Mouse (Mus musculus): ENCODE measurements around the gene C3. TPM values are rescaled to one million over a fixed set of nuclear protein-coding genes. Genes with fewer than 3 reads are reported as not detected.
A peak's percentile ranks its signal among the peaks of the same experiment; 100 is the strongest.

The C3 gene
- polyA plus RNA-seq, 1 experiment from 2014 or later: 0.68 TPM

DNA sequence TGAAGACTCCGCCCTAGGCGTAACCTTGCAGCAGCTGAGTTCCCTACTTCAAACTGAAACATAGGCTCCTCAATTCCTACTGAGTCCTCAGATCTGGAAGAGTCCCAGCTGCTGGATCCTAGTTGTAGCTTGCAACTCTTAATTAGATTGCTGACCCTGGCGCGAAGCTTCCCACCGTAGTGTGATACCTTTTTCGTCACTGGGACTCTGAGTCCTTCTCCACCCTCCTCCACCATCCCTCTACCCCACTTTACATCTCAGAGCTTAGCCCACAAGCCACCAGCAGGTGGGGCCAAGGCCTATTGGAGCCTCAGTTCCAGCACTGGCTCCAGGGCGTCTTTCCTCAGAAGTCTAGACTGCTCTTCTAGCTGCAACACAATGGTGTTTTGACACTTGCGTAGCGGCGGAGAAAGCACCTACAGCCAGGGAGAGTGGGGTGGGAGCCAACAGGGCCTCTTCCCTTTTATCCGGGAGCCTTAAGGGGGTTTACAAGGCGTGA lies 20.3 kb upstream of the C3 start, which contains the start of gene Gpr108:
Gpr108 (minus strand) TSS at position 246 of the 499 bp plus-strand sequence.
- WGBS: under 1% methylated on average over 12 of the region's 12 CpGs
- peak within 1 kb of the TSS; percentile 62 for H3K4me3 ChIP-seq
- H3K36me3 ChIP-seq: peaks cover 7% of the 10 kb centered on the region
- H3K4me2 ChIP-seq (replicated peaks): peak within 1 kb of the TSS; percentile 93
- H3K27me3 ChIP-seq (replicated peaks): no peaks in the 10 kb centered on the region
- peak; percentile 64 for ATAC-seq (ENCODE audit: low FRiP score, low read depth)
- H3K9me3 ChIP-seq: no peaks in the 10 kb centered on the region
- peaks cover 31% of the 10 kb centered on the region for H3K4me1 ChIP-seq
- peak within 1 kb of the TSS; percentile 70 for H3K9ac ChIP-seq
- H3K27ac ChIP-seq: peak within 1 kb of the TSS; percentile 92

DNA sequence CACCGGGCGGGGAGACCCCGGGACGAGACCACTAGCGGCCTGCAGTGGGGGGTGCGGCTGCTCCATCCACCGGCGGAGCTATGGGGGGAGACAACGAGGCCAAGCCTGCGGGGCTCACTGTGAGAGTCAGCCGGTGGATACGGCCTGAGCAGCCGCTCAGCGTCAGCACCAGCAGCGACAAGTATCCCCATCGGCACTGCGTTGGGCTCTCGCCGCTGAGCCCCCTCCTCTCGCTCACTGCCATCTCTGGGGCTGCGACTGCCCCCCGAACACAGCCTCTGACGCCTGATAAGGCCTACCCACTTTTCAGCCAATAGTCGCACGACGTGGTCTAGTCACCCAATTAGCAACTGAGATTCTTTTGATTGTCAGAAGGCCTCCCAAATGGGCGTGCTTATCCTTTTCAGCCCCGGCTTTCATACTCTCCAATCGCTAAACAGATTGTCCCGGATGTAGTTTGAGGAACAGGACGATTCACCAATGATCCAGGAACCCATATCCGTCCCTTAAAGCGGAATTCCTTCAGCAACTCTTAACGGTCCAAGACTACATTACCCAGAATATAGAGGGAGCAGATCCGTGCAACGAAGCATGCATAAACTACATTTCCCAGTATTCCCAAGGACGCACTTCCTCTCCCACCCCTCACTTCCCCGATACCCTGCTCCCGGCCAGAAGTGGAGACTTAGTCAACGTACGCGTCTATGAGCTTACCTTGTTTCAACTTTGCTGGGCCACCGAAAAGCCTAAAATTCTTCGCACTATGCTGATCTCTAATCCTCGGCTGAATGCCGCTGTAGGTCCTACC lies 19.7 kb upstream of the C3 start:
- peak overlapping the region; percentile 92 for H3K27ac ChIP-seq
- peak; percentile 93 for ATAC-seq (ENCODE audit: low FRiP score, low read depth)
- H3K36me3 ChIP-seq: peaks cover 10% of the 10 kb centered on the region

DNA sequence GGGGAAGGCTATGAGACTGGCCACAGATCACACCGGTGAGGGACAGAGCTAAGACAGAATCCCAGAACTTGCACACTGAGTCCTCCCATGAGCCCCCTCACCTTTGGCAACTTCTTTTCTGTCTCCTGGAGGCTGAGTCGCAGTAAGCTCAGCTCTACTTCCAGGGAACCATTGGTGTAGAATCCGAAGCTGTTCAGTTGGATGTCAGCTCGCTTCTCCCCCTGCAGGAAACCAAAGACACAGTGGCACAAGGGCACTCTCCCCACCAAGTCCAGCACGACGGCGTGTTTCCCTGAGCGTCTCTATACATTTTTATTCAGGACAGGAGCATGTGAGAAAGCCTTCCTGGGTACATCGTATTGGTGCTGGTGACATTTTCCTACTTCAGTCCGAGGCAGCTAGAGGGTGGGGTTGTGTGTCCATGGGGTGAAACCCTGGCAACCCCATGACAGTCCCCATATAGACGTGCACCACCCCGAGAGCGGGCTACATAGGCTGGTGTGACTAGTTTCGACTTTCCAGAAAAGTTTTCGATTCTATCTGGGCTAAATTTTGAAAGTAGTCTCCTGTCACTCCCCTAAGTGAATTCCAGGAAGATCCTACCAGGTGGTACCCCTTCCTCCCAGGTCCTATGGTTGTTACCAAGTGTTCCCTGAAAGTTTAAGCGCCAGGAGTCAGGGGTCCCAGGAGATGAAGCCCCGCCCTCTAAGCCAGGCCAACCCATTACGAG lies 18.9 kb upstream of the C3 start:
- Histone ChIP-seq H3K27me3 (replicated peaks) (no peaks in the 10 kb centered on the region), H3K9ac (peak overlapping the region; percentile 70), H3K4me2 (replicated peaks) (peak overlapping the region; percentile 77), H3K36me3 (peaks cover 17% of the 10 kb centered on the region), H3K4me3 (peak overlapping the region; percentile 57), H3K4me1 (peaks cover 31% of the 10 kb centered on the region), H3K9me3 (no peaks in the 10 kb centered on the region), H3K27ac (peak overlapping the region; percentile 92)
- peak; percentile 0 for ATAC-seq (ENCODE audit: low FRiP score, low read depth)
- 4% methylated on average over 18 of the region's 18 CpGs for WGBS

More for the DNA sequence above, 19.7 kb upstream of the C3 start:
- under 1% methylated on average over 46 of the region's 46 CpGs for WGBS
- H3K4me3 ChIP-seq: peak overlapping the region; percentile 57
- peaks cover 31% of the 10 kb centered on the region for H3K4me1 ChIP-seq
- no peaks in the 10 kb centered on the region for H3K9me3 ChIP-seq
- H3K9ac ChIP-seq: peak overlapping the region; percentile 70
- H3K4me2 ChIP-seq (replicated peaks): peak overlapping the region; percentile 93
- no peaks in the 10 kb centered on the region for H3K27me3 ChIP-seq (replicated peaks)

DNA sequence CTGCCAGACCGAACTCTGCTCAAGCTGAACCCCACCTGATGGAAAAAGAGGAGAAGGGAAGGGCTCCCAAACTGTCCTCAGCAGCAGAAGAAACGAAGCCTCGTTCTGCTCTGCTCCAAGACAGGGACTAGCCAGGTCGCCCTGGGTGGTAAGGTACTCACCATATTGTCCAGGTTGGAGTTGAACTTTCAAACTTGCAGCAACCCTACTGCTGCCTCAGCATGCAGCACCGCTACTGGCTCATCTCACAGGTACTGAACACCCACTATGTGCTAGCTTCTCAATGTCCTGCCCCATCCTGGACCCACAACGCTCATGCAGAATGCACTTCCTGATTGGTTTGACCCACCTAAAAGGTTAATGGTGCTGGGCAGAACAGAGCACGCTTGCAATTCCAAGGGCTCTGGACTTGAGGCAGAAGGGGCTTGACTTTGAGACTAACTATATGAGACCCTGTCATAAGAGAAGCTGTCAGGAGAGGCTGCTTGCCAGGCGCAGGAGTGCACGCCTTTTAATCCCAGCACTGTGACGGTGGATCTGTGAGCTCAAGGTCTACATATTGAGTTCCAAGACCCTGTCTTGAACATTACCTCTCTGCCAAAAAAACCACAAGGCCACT lies 17.5 kb upstream of the C3 start:
- no peak overlapping the region for H3K9ac ChIP-seq
- H3K4me2 ChIP-seq (replicated peaks): no peak overlapping the region
- peaks cover 21% of the 10 kb centered on the region for H3K36me3 ChIP-seq
- WGBS: 92% methylated on average over 10 of the region's 10 CpGs
- H3K4me3 ChIP-seq: no peak overlapping the region
- no peak overlapping the region for H3K27ac ChIP-seq
- no peaks in the 10 kb centered on the region for H3K27me3 ChIP-seq (replicated peaks)
- no peak for ATAC-seq (ENCODE audit: low FRiP score, low read depth)
- H3K4me1 ChIP-seq: peaks cover 23% of the 10 kb centered on the region
- H3K9me3 ChIP-seq: peaks cover 3% of the 10 kb centered on the region; the same call in 1 of the 2 replicates

DNA sequence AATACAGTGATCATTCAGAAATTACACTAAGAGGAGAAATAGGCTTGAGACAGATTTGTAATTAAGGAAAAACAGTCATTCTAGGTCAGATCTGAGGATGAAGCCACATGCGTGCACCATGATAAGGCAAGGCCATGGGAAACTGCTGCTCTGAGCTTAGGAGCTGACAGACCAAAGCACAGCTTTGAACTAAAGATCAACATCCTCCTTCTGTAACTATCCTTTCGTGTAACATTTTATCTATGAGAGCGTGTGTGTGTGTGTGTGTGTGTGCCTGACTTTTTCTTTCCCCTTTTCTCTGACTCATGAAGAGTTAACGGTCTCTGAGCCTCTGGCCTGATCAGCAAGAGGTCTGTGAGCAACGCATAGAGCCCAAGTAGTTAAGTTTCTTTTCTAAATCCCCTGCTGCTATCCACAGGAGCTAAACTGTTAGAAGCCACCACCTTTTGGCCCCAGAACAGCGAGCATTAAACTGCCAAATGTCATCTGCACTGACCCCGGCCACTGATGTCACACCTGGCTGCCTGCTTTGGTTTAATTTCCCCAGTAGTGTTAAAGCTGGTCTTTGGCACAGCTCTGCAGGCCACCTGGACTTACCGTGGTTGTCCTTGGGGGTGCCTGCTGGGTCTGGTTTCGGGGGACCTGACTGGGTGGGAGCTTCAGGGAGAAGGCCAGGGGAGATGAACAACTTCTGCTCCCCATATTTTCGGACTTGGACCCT lies 15.9 kb upstream of the C3 start:
- H3K9me3 ChIP-seq: peaks cover 3% of the 10 kb centered on the region; the same call in 1 of the 2 replicates
- no peak overlapping the region for H3K27ac ChIP-seq
- H3K36me3 ChIP-seq: peaks cover 21% of the 10 kb centered on the region
- 0 out of 2 replicates have a peak overlapping the region, but pooled peaks have one; percentile 13 for H3K9ac ChIP-seq
- ATAC-seq (ENCODE audit: low FRiP score, low read depth): no peak
- no peaks in the 10 kb centered on the region for H3K27me3 ChIP-seq (replicated peaks)
- no peak overlapping the region for H3K4me2 ChIP-seq (replicated peaks)
- WGBS: 78% methylated on average over 10 of the region's 10 CpGs
- peaks cover 12% of the 10 kb centered on the region for H3K4me1 ChIP-seq
- H3K4me3 ChIP-seq: no peak overlapping the region

DNA sequence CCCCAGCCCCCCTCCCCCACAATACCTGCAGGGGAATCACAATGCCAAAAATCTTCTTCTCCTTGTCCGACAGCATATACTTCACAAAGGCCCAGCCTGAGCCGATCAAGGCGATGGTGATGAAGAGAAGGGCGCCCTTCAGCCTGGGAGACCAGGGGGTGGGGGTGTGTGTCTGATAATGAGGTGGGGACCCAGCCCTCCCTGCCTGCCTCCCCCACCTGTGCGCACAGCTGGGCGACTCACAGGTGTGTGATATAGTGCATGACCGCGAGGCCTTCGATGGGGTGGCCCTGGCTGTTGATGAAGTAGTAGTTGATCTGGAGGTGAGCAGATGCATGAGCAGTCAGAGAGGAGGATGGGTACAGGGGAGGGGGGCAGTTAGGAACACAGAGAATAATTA lies 9.2 kb upstream of the C3 start:
- peaks cover 3% of the 10 kb centered on the region; the same call in 1 of the 2 replicates for H3K9me3 ChIP-seq
- WGBS: 93% methylated on average over 9 of the region's 9 CpGs
- no peak overlapping the region for H3K27ac ChIP-seq
- peaks cover 48% of the 10 kb centered on the region for H3K36me3 ChIP-seq
- no peaks in the 10 kb centered on the region for H3K4me1 ChIP-seq
- H3K27me3 ChIP-seq (replicated peaks): no peaks in the 10 kb centered on the region
- no peak for ATAC-seq (ENCODE audit: low FRiP score, low read depth)
- no peak overlapping the region for H3K4me2 ChIP-seq (replicated peaks)
- H3K4me3 ChIP-seq: no peak overlapping the region
- no peak overlapping the region for H3K9ac ChIP-seq

DNA sequence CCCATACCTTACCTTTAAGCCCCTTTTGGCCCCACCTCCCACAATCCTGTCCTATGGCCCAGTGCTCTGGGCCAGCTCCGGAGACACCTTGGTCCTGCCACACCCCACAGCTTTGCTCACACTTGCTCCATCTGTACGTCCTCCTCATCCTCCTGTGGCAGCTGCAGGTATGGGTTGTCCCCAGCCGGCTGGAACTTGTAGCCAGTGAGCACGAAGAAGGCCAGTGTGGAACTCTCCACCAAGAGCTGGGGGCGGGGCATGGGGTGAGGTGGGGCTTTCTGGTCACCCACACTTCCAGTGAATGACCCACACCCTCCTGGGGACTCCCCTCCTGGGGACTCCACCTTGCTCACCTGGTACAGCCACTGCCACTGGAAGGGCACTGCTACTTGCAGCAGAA lies 7.9 kb upstream of the C3 start:
- Histone ChIP-seq H3K4me1 (no peaks in the 10 kb centered on the region), H3K4me2 (replicated peaks) (no peak overlapping the region), H3K9me3 (no peaks in the 10 kb centered on the region), H3K4me3 (no peak overlapping the region), H3K27ac (no peak overlapping the region), H3K9ac (no peak overlapping the region), H3K36me3 (peaks cover 41% of the 10 kb centered on the region), H3K27me3 (replicated peaks) (no peaks in the 10 kb centered on the region)
- no peak for ATAC-seq (ENCODE audit: low FRiP score, low read depth)
- WGBS: 92% methylated on average over 5 of the region's 5 CpGs

DNA sequence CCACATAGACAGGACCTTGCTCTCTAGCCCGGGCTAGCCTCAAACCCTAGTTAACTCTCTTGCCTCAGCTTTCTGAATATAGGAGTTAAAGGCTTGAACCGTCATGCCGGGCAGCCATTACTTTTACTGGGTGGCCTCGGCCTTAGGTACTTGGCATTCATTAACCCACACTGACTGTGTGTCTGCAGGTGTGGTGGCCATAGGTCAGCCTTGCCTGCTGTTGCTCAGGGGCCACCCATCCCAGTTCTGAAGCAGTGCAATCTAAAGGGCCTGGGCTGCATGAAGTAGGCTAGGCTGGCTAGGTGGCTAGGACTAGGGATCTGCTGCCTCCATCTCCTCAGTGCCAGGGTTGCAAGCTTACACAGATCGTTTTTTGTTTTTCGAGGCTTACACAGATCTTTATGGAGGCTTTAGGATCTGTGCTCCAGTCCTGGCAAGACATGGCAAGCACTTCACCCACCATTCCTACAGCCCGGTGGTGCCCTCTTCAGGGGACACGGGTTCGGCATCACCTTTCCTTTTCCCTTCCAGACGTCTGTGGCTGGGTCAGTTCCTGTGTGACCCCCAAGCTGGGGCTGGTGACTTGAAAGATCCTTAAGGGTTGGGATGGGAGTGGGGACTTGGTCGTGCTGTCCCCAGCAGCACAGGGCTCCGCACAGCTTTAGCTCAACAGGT lies 6.5 kb upstream of the C3 start:
- Histone ChIP-seq H3K36me3 (peaks cover 41% of the 10 kb centered on the region), H3K27ac (no peak overlapping the region), H3K27me3 (replicated peaks) (no peaks in the 10 kb centered on the region), H3K4me3 (no peak overlapping the region), H3K9ac (no peak overlapping the region), H3K4me1 (no peaks in the 10 kb centered on the region), H3K4me2 (replicated peaks) (no peak overlapping the region), H3K9me3 (no peaks in the 10 kb centered on the region)
- WGBS: 87% methylated on average over 12 of the region's 12 CpGs
- ATAC-seq (ENCODE audit: low FRiP score, low read depth): no peak

DNA sequence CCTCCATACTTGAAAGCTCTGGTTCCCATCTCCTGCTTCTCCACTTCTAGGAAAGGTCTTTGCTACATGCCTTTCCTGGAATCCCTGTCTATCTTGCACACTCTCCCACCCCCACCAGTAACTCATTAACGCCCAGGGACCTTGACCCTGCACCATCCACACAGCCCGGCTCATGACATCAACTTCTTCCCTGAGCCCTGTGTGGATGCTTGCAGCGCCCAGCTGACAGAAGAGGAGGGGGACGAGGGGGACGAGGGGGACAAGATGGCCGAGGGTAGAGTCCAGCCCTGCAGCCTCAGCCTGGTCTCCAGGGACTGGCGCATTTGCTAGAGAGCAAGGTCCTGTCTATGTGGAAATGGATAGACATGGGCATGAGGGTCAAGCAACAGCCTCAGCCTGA lies 5.1 kb upstream of the C3 start:
- ATAC-seq (ENCODE audit: low FRiP score, low read depth): no peak

DNA sequence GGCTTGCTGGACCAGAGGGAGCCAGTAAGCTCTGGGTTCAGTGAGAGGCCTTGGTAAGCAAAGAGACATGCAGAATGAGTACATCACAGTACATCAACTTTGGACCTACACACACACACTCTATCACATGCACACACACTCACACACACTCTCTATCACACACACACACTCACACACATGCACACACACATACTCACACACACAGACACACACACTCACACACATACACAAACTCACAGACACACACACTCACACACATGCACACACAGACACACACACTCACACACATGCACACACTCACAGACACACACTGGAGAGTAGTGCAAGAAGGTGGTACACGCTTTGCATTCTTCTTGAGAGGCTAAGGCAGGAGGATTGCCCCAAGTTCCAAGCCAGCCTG lies 4.3 kb upstream of the C3 start:
- no peak overlapping the region for H3K27ac ChIP-seq
- no peaks in the 10 kb centered on the region for H3K4me1 ChIP-seq
- peaks cover 30% of the 10 kb centered on the region for H3K36me3 ChIP-seq
- no peak for ATAC-seq (ENCODE audit: low FRiP score, low read depth)
- H3K9me3 ChIP-seq: no peaks in the 10 kb centered on the region
- no peak overlapping the region for H3K4me2 ChIP-seq (replicated peaks)
- 75% methylated on average over 1 of the region's 1 CpGs for WGBS
- H3K9ac ChIP-seq: no peak overlapping the region
- H3K27me3 ChIP-seq (replicated peaks): no peaks in the 10 kb centered on the region
- H3K4me3 ChIP-seq: no peak overlapping the region

More for the DNA sequence above, 5.1 kb upstream of the C3 start:
- WGBS: 54% methylated on average over 7 of the region's 7 CpGs
- no peaks in the 10 kb centered on the region for H3K27me3 ChIP-seq (replicated peaks)
- no peak overlapping the region for H3K4me2 ChIP-seq (replicated peaks)
- H3K4me1 ChIP-seq: no peaks in the 10 kb centered on the region
- H3K4me3 ChIP-seq: no peak overlapping the region
- H3K9me3 ChIP-seq: no peaks in the 10 kb centered on the region
- H3K9ac ChIP-seq: no peak overlapping the region
- no peak overlapping the region for H3K27ac ChIP-seq
- peaks cover 37% of the 10 kb centered on the region for H3K36me3 ChIP-seq

DNA sequence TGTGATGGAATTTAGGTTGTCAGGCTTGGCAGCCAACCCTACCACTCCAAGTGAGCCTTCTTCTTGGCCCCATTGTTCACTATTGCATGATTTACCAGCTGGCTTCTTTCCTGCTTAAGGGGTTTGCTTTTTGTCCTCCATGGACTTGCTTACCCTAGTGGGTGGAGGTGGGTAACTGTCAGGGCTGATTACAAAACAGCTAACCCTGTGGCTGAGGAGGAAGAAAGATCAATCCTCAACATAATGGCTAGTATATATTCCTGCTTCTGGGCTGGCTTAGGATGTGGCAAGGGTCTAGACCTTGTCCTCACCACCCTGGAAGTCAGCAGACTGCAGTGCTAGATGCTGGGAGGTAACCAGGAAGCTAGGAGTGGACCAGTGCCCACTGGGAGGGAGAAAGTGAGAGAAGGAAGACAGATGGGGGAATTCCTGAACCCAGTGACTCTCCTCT lies 3.4 kb upstream of the C3 start:
- Histone ChIP-seq H3K4me1 (no peaks in the 10 kb centered on the region), H3K36me3 (peaks cover 21% of the 10 kb centered on the region), H3K27me3 (replicated peaks) (no peaks in the 10 kb centered on the region), H3K27ac (no peak overlapping the region), H3K4me2 (replicated peaks) (no peak overlapping the region), H3K4me3 (no peak overlapping the region), H3K9me3 (no peaks in the 10 kb centered on the region), H3K9ac (no peak overlapping the region)
- ATAC-seq (ENCODE audit: low FRiP score, low read depth): no peak
